Mouse (Mus musculus) midbrain, postnatal 0 days (tissue): ENCODE data around the gene Ccdc38. TPM values are rescaled to one million over a fixed set of nuclear protein-coding genes. Genes with fewer than 3 reads are reported as not detected.

Source experiments
- ATAC-seq: fragments of 200-750 bp; cut with Nextera tagmentation; 2 replicates; pipeline ENCODE4 v1.8.0; 2017; ENCODE audit warnings: moderate number of reproducible peaks, mild to moderate bottlenecking, moderate TSS enrichment, moderate library complexity; ENCODE audit not compliant: low FRiP score
- DNase-seq: peaks from one replicate; pipeline ENCODE4 v3.0.0-alpha.2; 2015; ENCODE audit warnings: low spot score
- H3K27ac ChIP-seq: fragments of 300-500 bp; sonication (generic); 2 replicates; pipeline ENCODE4 v1.5.1; 2014; ENCODE audit warnings: low read depth, mild to moderate bottlenecking, low read length, mixed read lengths
- H3K27me3 ChIP-seq: fragments of 300-500 bp; sonication (generic); 2 replicates; pipeline ENCODE4 v1.6.1; 2014; ENCODE audit warnings: low read length, control low read depth, mixed read lengths; ENCODE audit not compliant: insufficient read depth
- H3K36me3 ChIP-seq: fragments of 300-500 bp; sonication (generic); 2 replicates; pipeline ENCODE4 v1.6.1; 2014; ENCODE audit warnings: low read length, control low read depth, mixed read lengths; ENCODE audit not compliant: insufficient read depth
- H3K4me1 ChIP-seq: fragments of 300-500 bp; sonication (generic); 2 replicates; pipeline ENCODE4 v1.6.1; 2014; ENCODE audit warnings: mild to moderate bottlenecking, control low read depth, antibody characterized with exemption, low read length, mixed read lengths; ENCODE audit not compliant: insufficient read depth
- H3K4me2 ChIP-seq: fragments of 300-500 bp; sonication (generic); 2 replicates; pipeline ENCODE4 v1.6.1; 2014; ENCODE audit warnings: low read depth, mild to moderate bottlenecking, low read length, mixed read lengths; ENCODE audit not compliant: poor library complexity, severe bottlenecking
- H3K4me3 ChIP-seq: fragments of 300-500 bp; sonication (generic); 2 replicates; pipeline ENCODE4 v1.5.1; 2014; ENCODE audit warnings: low read depth, mild to moderate bottlenecking, low read length, moderate library complexity
- H3K9ac ChIP-seq: fragments of 300-500 bp; sonication (generic); replicated peaks from 2 replicates; pipeline ENCODE4 v1.6.1; 2014; ENCODE audit warnings: mild to moderate bottlenecking, low read length, moderate library complexity, mixed read lengths; ENCODE audit not compliant: poor library complexity, severe bottlenecking
- H3K9me3 ChIP-seq: fragments of 300-500 bp; sonication (generic); 2 replicates; pipeline ENCODE4 v1.6.1; 2016; ENCODE audit warnings: low read length, control low read depth
- CTCF ChIP-seq: IDR thresholded peaks from 2 replicates; pipeline ENCODE4 v1.5.1; 2016; ENCODE audit warnings: antibody characterized with exemption, mild to moderate bottlenecking
- WGBS: fragments of 180-500 bp; shearing (Covaris S2); extraction: QIAGEN DNeasy Blood & Tissue Kit; methylation state at CpG from one replicate; pipeline ENCODE4 v1.1.7; 2014; 5-methylcytosine and 5-hydroxymethylcytosine counted together
- polyA plus RNA-seq: library from polyadenylated mRNA; unstranded; fragments of >200 nt; fragmentation: Nextera tagmentation; extraction: Ambion mirVana; gene quantifications from 2 replicates; pipeline ENCODE4 v1.2.1, GENCODE M21; 2015
- total RNA-seq: library from RNA; depleted of rRNA; stranded (reverse); fragments of >200 nt; gene quantifications from 2 replicates; pipeline ENCODE4 v1.2.3, GENCODE M21; 2014; rRNA removed

The Ccdc38 gene
- total RNA-seq (0.14 and 4.4 TPM in 2 replicates), polyA plus RNA-seq (0.52 and 0.66 TPM in 2 replicates)

DNA sequence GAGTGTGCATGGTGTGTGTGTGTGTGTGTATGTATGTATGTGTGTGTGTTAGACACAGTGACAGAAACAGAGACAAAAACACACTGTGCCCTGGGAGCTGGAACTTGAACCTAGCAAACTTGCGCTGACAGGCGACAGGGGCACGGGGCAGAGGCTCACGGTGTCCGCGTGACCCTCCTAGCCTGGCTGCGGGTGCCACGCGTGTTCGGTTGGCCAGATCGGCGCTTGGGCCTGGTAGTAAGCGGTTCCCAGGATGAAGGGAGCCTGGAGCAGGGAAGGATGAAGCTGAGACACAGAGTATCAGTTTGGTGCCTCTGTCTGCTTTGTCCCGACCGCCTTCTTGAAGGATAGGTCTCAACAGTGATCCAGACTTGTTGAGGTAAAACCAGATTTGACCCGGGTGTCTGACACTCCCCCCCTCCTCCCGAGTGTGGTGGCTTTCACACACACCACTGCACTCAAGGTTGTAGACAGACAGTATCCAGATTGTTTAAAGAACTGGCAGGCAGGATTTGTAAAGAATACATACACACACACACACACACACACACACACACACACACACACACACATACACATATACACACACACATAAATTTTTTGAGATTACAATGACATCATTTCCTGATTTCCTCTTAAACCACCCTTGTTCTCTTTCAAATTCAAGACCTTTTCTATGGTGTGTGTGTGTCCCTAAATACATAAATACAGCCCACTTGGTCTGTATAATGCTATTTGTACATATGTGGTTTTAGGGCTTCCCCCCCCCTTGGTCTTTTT lies at the start of gene Ccdc38:
Ccdc38 (plus strand) TSS at position 202 of the 780 bp plus-strand sequence.
- DNase-seq (no peak), ATAC-seq (no peak)
- TF ChIP-seq CTCF, result no peak
- Histone ChIP-seq H3K27me3 (peaks cover 4% of the 10 kb centered on the region; the same call in 1 of the 2 replicates), H3K9me3 (no peaks in the 10 kb centered on the region), H3K4me2 (peak within 1 kb of the TSS; percentile 55), H3K27ac (no peak within 1 kb of the TSS), H3K4me1 (no peaks in the 10 kb centered on the region), H3K9ac (no peak within 1 kb of the TSS), H3K36me3 (no peaks in the 10 kb centered on the region), H3K4me3 (peak within 1 kb of the TSS; percentile 29)
- 74% methylated on average over 17 of the region's 17 CpGs for WGBS

DNA sequence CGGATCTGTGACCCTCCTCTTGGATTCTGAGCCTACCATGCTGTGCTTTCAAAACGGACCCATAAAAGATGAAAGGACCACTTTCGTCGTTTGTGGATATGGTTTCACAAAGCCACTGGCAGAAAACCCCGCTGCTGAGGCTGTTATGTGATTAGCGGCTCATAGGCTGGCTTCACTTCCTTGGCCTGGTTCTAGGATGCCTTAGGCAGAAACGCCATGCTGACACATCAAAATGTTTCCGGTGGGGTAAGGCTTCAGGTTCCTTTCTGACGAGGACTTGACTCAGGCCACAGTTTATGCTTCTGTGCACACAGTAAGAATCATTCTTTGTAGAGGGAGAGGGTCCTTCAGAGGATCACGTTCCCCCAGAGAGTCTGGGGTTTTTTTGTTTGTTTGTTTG lies 39.6 kb upstream of the Ccdc38 start:
- TF ChIP-seq CTCF, result no peak
- no peaks in the 10 kb centered on the region for H3K36me3 ChIP-seq
- 40% methylated on average over 10 of the region's 10 CpGs for WGBS
- DNase-seq (peak; percentile 14), ATAC-seq (no peak)
- no peak overlapping the region for H3K4me2 ChIP-seq
- H3K27me3 ChIP-seq, result no peaks in the 10 kb centered on the region
- H3K27ac ChIP-seq, result no peak overlapping the region
- no peak overlapping the region for H3K4me3 ChIP-seq
- no peaks in the 10 kb centered on the region for H3K9me3 ChIP-seq
- H3K9ac ChIP-seq, result no peak overlapping the region
- no peaks in the 10 kb centered on the region for H3K4me1 ChIP-seq

DNA sequence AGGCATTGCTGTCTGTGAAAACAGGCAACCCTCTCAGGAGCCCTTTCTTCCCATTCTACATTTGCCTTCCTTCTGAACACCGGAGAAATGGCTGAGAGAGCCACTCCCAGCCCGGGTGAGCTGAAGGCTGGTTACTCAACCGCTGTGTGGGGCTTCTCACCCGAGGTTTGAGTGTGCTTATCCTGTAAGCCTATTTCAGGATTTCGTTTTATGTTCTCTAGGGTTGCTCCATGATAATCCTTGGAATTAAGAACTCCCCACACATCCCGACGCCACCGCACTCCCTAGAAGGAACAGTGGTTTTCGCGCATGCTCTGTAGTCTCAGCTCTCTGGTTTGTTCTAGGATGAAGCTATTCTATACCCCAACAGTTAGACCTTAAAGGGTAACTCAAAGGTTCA lies 39.1 kb upstream of the Ccdc38 start:
- DNase-seq (no peak), ATAC-seq (no peak)
- Histone ChIP-seq H3K27me3 (no peaks in the 10 kb centered on the region), H3K27ac (no peak overlapping the region), H3K9me3 (no peaks in the 10 kb centered on the region), H3K4me1 (no peaks in the 10 kb centered on the region), H3K9ac (no peak overlapping the region), H3K4me3 (no peak overlapping the region), H3K4me2 (no peak overlapping the region), H3K36me3 (no peaks in the 10 kb centered on the region)
- TF ChIP-seq CTCF, result no peak
- WGBS, result 58% methylated on average over 10 of the region's 10 CpGs

DNA sequence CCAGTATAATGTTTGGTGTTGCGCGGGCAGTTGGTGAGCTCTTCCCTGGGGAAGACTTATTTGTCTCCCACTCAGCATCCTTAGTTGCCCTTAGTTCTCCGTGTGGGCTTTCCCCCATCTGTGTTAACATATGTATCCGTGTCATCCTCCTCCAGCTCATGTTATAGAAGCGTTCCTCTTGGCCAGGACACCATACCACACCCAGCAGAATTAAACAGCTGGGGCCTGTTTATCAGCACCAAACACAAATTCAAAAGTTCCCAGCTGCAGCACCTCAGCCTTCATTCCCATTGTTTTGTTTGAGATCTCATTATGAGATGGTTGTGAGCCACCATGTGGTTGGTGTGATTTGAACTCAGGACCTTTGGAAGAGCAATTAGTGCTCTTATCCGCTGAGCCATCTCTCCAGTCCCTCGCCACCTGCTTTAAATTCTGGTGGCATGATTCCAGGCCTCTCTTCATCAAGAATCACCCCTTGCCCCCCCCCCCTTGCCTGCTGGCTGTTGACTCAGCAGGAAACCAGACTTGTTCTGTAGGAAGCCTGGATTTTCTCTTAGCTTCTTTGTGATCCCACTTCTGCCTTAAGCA lies 32.0 kb upstream of the Ccdc38 start:
- DNase-seq (peak; percentile 21), ATAC-seq (no peak)
- Histone ChIP-seq H3K27ac (no peak overlapping the region), H3K36me3 (no peaks in the 10 kb centered on the region), H3K9me3 (no peaks in the 10 kb centered on the region), H3K4me3 (no peak overlapping the region), H3K4me1 (no peaks in the 10 kb centered on the region; the same call in 1 of the 2 replicates), H3K9ac (no peak overlapping the region), H3K4me2 (no peak overlapping the region), H3K27me3 (no peaks in the 10 kb centered on the region)
- TF ChIP-seq CTCF, result no peak
- 69% methylated on average over 7 of the region's 7 CpGs for WGBS

DNA sequence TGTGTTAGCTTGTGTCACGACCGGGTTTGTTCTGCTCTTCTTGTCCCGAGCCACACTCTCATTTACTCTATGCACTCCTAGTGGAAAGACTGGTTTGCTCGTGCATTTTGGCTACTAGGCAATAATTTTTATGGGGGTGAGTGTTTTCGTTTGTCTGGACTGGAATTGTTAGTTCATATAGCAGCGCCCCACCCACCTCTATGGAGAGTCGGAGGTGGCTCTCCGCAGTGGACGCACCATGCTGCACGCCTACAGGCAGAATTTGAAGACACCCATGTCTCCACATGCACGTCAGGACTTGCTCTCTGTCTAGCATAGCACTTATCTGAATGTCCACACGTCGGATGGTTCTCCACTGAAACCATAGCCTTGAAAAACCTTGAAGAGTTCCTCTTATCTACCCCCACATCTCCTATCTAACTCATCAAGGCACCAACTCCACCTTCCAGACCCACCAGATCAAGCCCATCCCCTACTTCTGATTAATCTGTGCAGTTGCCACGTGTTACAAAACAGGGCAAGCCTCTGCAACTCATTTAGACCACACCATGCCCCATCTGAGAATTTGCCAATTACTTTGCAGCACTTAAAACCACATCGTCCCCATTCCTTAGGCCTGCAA lies 30.8 kb upstream of the Ccdc38 start:
- Histone ChIP-seq H3K36me3 (no peaks in the 10 kb centered on the region), H3K9ac (no peak overlapping the region), H3K27ac (no peak overlapping the region), H3K4me2 (no peak overlapping the region), H3K4me1 (no peaks in the 10 kb centered on the region; the same call in 1 of the 2 replicates), H3K27me3 (no peaks in the 10 kb centered on the region), H3K4me3 (no peak overlapping the region), H3K9me3 (no peaks in the 10 kb centered on the region)
- no peak for DNase-seq
- TF ChIP-seq CTCF, result no peak
- WGBS, result 91% methylated on average over 15 of the region's 15 CpGs
- ATAC-seq, result no peak

DNA sequence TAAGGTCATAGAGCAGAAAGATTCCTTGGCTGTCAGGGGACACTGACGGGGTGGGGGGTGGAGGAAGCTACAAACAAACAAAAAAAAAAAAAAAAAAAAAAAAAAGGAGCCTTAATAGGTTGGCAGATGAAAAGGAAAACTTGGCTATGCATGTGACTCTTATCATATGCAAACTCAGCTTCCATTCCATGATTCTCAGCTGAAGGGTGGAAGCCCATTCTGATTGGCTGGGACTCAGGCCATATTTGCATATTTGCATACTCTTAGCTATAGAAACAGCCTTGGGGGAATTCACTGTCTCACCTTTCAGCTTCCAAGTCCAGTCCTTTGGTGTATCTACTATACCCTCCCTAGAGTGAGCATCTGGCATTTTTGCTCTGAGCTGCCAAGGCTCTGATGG lies 25.0 kb upstream of the Ccdc38 start:
- DNase-seq (peak; percentile 38), ATAC-seq (no peak)
- Histone ChIP-seq H3K27ac (no peak overlapping the region), H3K4me1 (no peaks in the 10 kb centered on the region), H3K9me3 (no peaks in the 10 kb centered on the region), H3K4me3 (no peak overlapping the region), H3K4me2 (no peak overlapping the region), H3K9ac (no peak overlapping the region), H3K27me3 (no peaks in the 10 kb centered on the region), H3K36me3 (no peaks in the 10 kb centered on the region)
- WGBS, result 38% methylated on average over 1 of the region's 1 CpGs
- TF ChIP-seq CTCF, result no peak
